Mouse (Mus musculus) urinary bladder, postnatal 14 days (tissue): ENCODE data around the gene Lrp6.

Experiments used
- DNase-seq: peaks from one replicate; pipeline ENCODE4 v3.0.0; 2021; ENCODE audit warnings: low spot score

Gene Lrp6

GRCm38 (mm10) chr6:134434044-134434443 is 132.7 kb downstream of the Lrp6 start:
- DNase-seq: no peak

- no peak for DNase-seq
Measured at GRCm38 (mm10) chr6:134433281-134433680, 133.5 kb downstream of the Lrp6 start.

GRCm38 (mm10) chr6:134431583-134431982 is 135.2 kb downstream of the Lrp6 start:
- no peak for DNase-seq

GRCm38 (mm10) chr6:134430161-134430799 is 136.5 kb downstream of the Lrp6 start:
- DNase-seq: peak; percentile 39

GRCm38 (mm10) chr6:134428455-134428854 is 138.3 kb downstream of the Lrp6 start:
- DNase-seq: peak; percentile 31

GRCm38 (mm10) chr6:134427165-134427564 is 139.6 kb downstream of the Lrp6 start:
- DNase-seq: no peak

- peak; percentile 65 for DNase-seq
Measured at GRCm38 (mm10) chr6:134425216-134425717, 141.5 kb downstream of the Lrp6 start.

- no peak for DNase-seq
Measured at GRCm38 (mm10) chr6:134421921-134422320, 144.8 kb downstream of the Lrp6 start.

GRCm38 (mm10) chr6:134420375-134420774 is 146.4 kb downstream of the Lrp6 start:
- no peak for DNase-seq

GRCm38 (mm10) chr6:134417886-134418285 is 148.9 kb downstream of the Lrp6 start:
- DNase-seq: no peak

GRCm38 (mm10) chr6:134416556-134417105 is 150.1 kb downstream of the Lrp6 start:
- no peak for DNase-seq

- DNase-seq: peak; percentile 37
Measured at GRCm38 (mm10) chr6:134414532-134414883, 152.3 kb downstream of the Lrp6 start.

- DNase-seq: no peak
Measured at GRCm38 (mm10) chr6:134413706-134414531, 152.8 kb downstream of the Lrp6 start.

GRCm38 (mm10) chr6:134407226-134407625 is 159.5 kb downstream of the Lrp6 start:
- peak; percentile 70 for DNase-seq

GRCm38 (mm10) chr6:134403684-134404070 is 163.1 kb downstream of the Lrp6 start:
- DNase-seq: peak; percentile 63

GRCm38 (mm10) chr6:134402914-134403683 is 163.7 kb downstream of the Lrp6 start:
- peak; percentile 85 for DNase-seq
